Mouse (Mus musculus): ENCODE measurements around the gene H2-DMb1.

DNA sequence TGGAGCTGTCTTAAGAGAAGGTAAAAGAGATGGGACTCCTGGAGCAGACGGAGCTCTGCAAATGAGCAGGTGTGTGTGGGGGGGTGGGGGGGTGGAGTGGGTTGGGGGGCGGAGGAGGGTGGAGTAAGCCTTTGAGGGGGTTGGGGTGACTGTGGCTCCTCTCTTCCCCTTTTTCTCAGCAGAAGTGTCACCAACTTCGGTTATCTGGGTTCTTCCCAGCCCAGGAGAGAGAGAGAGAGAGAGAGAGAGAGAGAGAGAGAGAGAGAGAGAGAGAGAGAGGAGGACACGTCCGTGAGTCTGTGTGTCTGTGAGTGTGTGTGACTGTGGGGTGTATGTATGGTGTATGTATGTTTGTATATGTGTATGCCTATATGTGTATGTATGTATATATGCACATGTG is 9.4 kb upstream of the H2-DMb1 start:
- TF ChIP-seq NELFE (IDR thresholded peaks at IDR 0.05; ENCODE audit: low read depth, low read length) (no peak), TCF12 (IDR thresholded peaks at IDR 0.05; ENCODE audit: low read depth, low read length) (no peak), HCFC1 (IDR thresholded peaks at IDR 0.05; ENCODE audit: low read depth, low read length) (no peak), RCOR1 (conservative IDR thresholded peaks at IDR 0.05; ENCODE audit: low read depth, low read length) (no peak), MEF2A (IDR thresholded peaks at IDR 0.05; ENCODE audit: borderline replicate concordance, low read depth, low read length) (no peak), GABPA (IDR thresholded peaks at IDR 0.05; ENCODE audit: insufficient replicate concordance, low read depth, low read length) (no peak), MAX (IDR thresholded peaks at IDR 0.05; ENCODE audit: low read length) (no peak), E2F4 (IDR thresholded peaks at IDR 0.05; ENCODE audit: insufficient replicate concordance, low read depth, low read length) (no peak), PAX5 (IDR thresholded peaks at IDR 0.05; ENCODE audit: low read length) (no peak), POLR2A (IDR thresholded peaks at IDR 0.05; ENCODE audit: low read depth, low read length) (no peak), ZNF384 (IDR thresholded peaks at IDR 0.05; ENCODE audit: low read depth, low read length) (no peak), CTCF (conservative IDR thresholded peaks at IDR 0.05 in 1 of 2, IDR thresholded peaks at IDR 0.05 in 1 of 2; ENCODE audit: low read depth in 2 of 2, low read length in 2 of 2) (no peak)
